Comparison of ENCODE assay signal across 10 mouse cellular contexts in the genomic region with DNA sequence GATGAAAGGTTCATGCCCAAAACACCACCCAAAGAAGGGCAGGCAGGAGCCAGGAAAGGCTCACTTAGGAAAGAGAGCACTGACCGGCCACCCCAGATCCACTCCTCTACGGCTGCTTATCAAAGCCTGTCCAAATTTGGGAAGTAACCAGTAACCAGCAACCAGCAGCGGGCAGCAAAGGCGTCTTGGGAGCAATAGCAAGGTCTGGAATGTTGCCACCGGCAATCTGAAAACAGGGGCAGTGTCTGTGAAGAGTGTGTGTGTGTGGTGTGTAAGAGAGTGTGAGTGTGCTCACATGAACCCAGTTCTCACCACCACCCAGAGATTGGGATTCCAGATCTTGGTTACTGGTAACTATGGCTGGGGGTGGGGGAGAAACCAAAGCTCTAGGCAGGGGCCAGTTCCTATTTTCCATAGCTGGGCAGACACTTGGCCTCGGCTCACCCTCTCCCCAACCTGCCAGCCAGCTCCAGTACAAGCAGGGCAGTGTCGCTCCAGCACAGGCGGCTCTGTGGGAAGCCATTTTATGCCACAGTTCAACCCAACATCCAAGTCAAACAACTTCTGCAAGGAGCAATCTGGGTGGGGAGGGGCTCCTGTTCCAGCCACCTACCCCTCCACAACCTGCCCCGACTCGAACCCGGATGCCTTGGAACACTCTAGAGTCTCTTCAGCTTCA. TPM values are rescaled to one million over a fixed set of nuclear protein-coding genes. Genes with fewer than 3 reads are reported as not detected.
A peak's percentile ranks its signal among the peaks of the same experiment; 100 is the strongest.
DNase-seq lines count a peak whose midpoint lies in the region; ATAC-seq and TF ChIP-seq lines count a peak whose summit lies in the region.
"Had no signal": no experiment of that assay in that cellular context is flagged by ENCODE, and none has a peak within 500 bp of the region (broad histone marks: within the 10 kb centered on the region; RNA-seq: fewer than 3 reads in every experiment).

No protein-coding gene starts in this region.

- peaks cover 10% of the 10 kb centered on the region; the same call in 1 of the 2 replicates for H3K27me3 ChIP-seq in midbrain, postnatal 0 days (ENCODE audit: insufficient read depth, low read length)
- H3K27me3 ChIP-seq in midbrain, embryonic 11.5 days (ENCODE audit: control insufficient read depth, insufficient read depth, low read length), result peaks cover 14% of the 10 kb centered on the region
- peaks cover 22% of the 10 kb centered on the region for H3K27me3 ChIP-seq in heart, embryonic 16.5 days (ENCODE audit: control insufficient read depth, insufficient read depth, low read length)
- no peaks in the 10 kb centered on the region for H3K27me3 ChIP-seq in small intestine, adult 2 months (ENCODE audit: control insufficient read depth, insufficient read depth, low read length)
- H3K27me3 ChIP-seq in forebrain, embryonic 11.5 days (ENCODE audit: control insufficient read depth, insufficient read depth, low read length), result peaks cover 5% of the 10 kb centered on the region; the same call in 1 of the 2 replicates

- TF ChIP-seq CTCF in midbrain, postnatal 0 days (IDR thresholded peaks at IDR 0.05), result peak; percentile 26; the same call in 1 of the 2 replicates
- no peak for TF ChIP-seq CTCF in small intestine, adult 2 months (IDR thresholded peaks at IDR 0.05; ENCODE audit: extremely low read depth, insufficient read length, insufficient replicate concordance, low read depth, low read length)

- H3K4me2 ChIP-seq in midbrain, postnatal 0 days (ENCODE audit: low read depth, low read length, poor library complexity, severe bottlenecking), result no peak overlapping the region
- H3K4me2 ChIP-seq in midbrain, embryonic 11.5 days, result no peak overlapping the region
- no peak overlapping the region for H3K4me2 ChIP-seq in heart, embryonic 16.5 days (ENCODE audit: low read depth, low read length)
- H3K4me2 ChIP-seq in forebrain, embryonic 11.5 days (ENCODE audit: low read depth, low read length, severe bottlenecking), result no peak overlapping the region
- H3K4me2 ChIP-seq: neural tube, embryonic 12.5 days had no signal

- H3K4me1 ChIP-seq in midbrain, postnatal 0 days (ENCODE audit: insufficient read depth, low read length), result no peaks in the 10 kb centered on the region
- peaks cover 9% of the 10 kb centered on the region for H3K4me1 ChIP-seq in midbrain, embryonic 11.5 days (ENCODE audit: control insufficient read depth, insufficient read depth, low read length)
- peaks cover 26% of the 10 kb centered on the region for H3K4me1 ChIP-seq in heart, embryonic 16.5 days (ENCODE audit: control insufficient read depth, insufficient read depth, low read length)
- H3K4me1 ChIP-seq in small intestine, adult 2 months (ENCODE audit: control insufficient read depth, insufficient read depth, insufficient read length, low read length), result peaks cover 16% of the 10 kb centered on the region
- peaks cover 5% of the 10 kb centered on the region; the same call in 1 of the 2 replicates for H3K4me1 ChIP-seq in forebrain, embryonic 11.5 days (replicated peaks; ENCODE audit: control insufficient read depth, insufficient read depth, low read length)

- H3K9ac ChIP-seq in midbrain, postnatal 0 days (replicated peaks; ENCODE audit: low read length, poor library complexity, severe bottlenecking), result no peak overlapping the region
- no peak overlapping the region for H3K9ac ChIP-seq in midbrain, embryonic 11.5 days (ENCODE audit: low read length)
- no peak overlapping the region for H3K9ac ChIP-seq in heart, embryonic 16.5 days (ENCODE audit: low read length)
- no peak overlapping the region for H3K9ac ChIP-seq in forebrain, embryonic 11.5 days (ENCODE audit: low read length)
- H3K9ac ChIP-seq: neural tube, embryonic 12.5 days had no signal

- no peaks in the 10 kb centered on the region for H3K36me3 ChIP-seq in midbrain, postnatal 0 days (ENCODE audit: insufficient read depth, low read length)
- H3K36me3 ChIP-seq in midbrain, embryonic 11.5 days (ENCODE audit: control insufficient read depth, insufficient read depth, low read length), result no peaks in the 10 kb centered on the region
- no peaks in the 10 kb centered on the region for H3K36me3 ChIP-seq in heart, embryonic 16.5 days (ENCODE audit: control insufficient read depth, insufficient read depth)
- H3K36me3 ChIP-seq in small intestine, adult 2 months (ENCODE audit: control insufficient read depth, insufficient read depth, low read length), result no peaks in the 10 kb centered on the region
- no peaks in the 10 kb centered on the region for H3K36me3 ChIP-seq in forebrain, embryonic 11.5 days (ENCODE audit: control insufficient read depth, insufficient read depth, low read length)
- H3K36me3 ChIP-seq: neural tube, embryonic 12.5 days had no signal

- 79% methylated on average over 11 of the region's 11 CpGs for WGBS in midbrain, postnatal 0 days
- 84% methylated on average over 11 of the region's 11 CpGs for WGBS in midbrain, embryonic 11.5 days
- WGBS in heart, embryonic 16.5 days, result 60% methylated on average over 11 of the region's 11 CpGs
- WGBS in small intestine, adult 2 months, result 79% methylated on average over 11 of the region's 11 CpGs
- 86% methylated on average over 11 of the region's 11 CpGs for WGBS in forebrain, embryonic 11.5 days

- H3K9me3 ChIP-seq in midbrain, postnatal 0 days (ENCODE audit: low read length), result no peaks in the 10 kb centered on the region
- no peaks in the 10 kb centered on the region for H3K9me3 ChIP-seq in midbrain, embryonic 11.5 days (ENCODE audit: control insufficient read depth, low read length)
- no peaks in the 10 kb centered on the region for H3K9me3 ChIP-seq in heart, embryonic 16.5 days (replicated peaks; ENCODE audit: control insufficient read depth, low read length)
- H3K9me3 ChIP-seq in forebrain, embryonic 11.5 days (ENCODE audit: control insufficient read depth, low read length), result no peaks in the 10 kb centered on the region
- H3K9me3 ChIP-seq: neural tube, embryonic 12.5 days had no signal

- 0 out of 2 replicates have a peak overlapping the region, but pooled peaks have one; percentile 38 for H3K27ac ChIP-seq in midbrain, postnatal 0 days (ENCODE audit: low read depth, low read length)
- no peak overlapping the region for H3K27ac ChIP-seq in midbrain, embryonic 11.5 days (ENCODE audit: low read depth, low read length)
- 0 out of 2 replicates have a peak overlapping the region, but pooled peaks have one; percentile 13 for H3K27ac ChIP-seq in heart, embryonic 16.5 days (ENCODE audit: low read length)
- H3K27ac ChIP-seq in small intestine, adult 2 months (ENCODE audit: insufficient read depth, low read depth, low read length), result peak overlapping the region; percentile 46
- no peak overlapping the region for H3K27ac ChIP-seq in forebrain, embryonic 11.5 days (ENCODE audit: low read depth, low read length)
- H3K27ac ChIP-seq: neural tube, embryonic 12.5 days had no signal

- no peak overlapping the region for H3K4me3 ChIP-seq in midbrain, postnatal 0 days (ENCODE audit: low read depth, low read length)
- no peak overlapping the region for H3K4me3 ChIP-seq in midbrain, embryonic 11.5 days (ENCODE audit: low read depth, low read length)
- H3K4me3 ChIP-seq in heart, embryonic 16.5 days (ENCODE audit: low read length), result no peak overlapping the region
- no peak overlapping the region for H3K4me3 ChIP-seq in small intestine, adult 2 months (ENCODE audit: low read depth, low read length)
- no peak overlapping the region for H3K4me3 ChIP-seq in forebrain, embryonic 11.5 days (ENCODE audit: low read depth, low read length)
- H3K4me3 ChIP-seq: neural tube, embryonic 12.5 days had no signal

- TF ChIP-seq POLR2A in small intestine, adult 2 months (IDR thresholded peaks at IDR 0.05; ENCODE audit: low read depth, low read length), result no peak

- peak; percentile 38; the same call in 1 of the 2 replicates for ATAC-seq in midbrain, postnatal 0 days (ENCODE audit: low FRiP score)
- no peak for ATAC-seq in midbrain, embryonic 11.5 days (ENCODE audit: low FRiP score)
- no peak for ATAC-seq in heart, embryonic 16.5 days (replicated peaks; ENCODE audit: extremely low read depth, insufficient read depth, low FRiP score)
- ATAC-seq in forebrain, embryonic 11.5 days (replicated peaks; ENCODE audit: low FRiP score), result no peak

- DNase-seq in heart, adult 18-20 months, result peak; percentile 64 to 65
- no peak for DNase-seq in heart, adult 8-10 months (ENCODE audit: low spot score)
- DNase-seq in midbrain, postnatal 0 days (ENCODE audit: low spot score), result peak; percentile 71
- DNase-seq in midbrain, embryonic 11.5 days (ENCODE audit: low spot score, missing footprints), result no peak
- no peak for DNase-seq in retina, postnatal 1 day
- DNase-seq in forebrain, embryonic 11.5 days (ENCODE audit: low spot score), result no peak
- DNase-seq: cerebellum, adult 11 months had no signal

RNA-seq across cellular contexts. Expression of a gene that starts 4.6 kb away (rescaled TPM):
- total RNA-seq in heart, adult 18-20 months (2021), result 10 to 100 TPM; 49.9 to 50.4 TPM
- 10 to 100 TPM; 39.4 to 57.8 (median 46.4) TPM for total RNA-seq in heart, adult 8-10 months (2022)
- 40.3 and 49.1 TPM in 2 replicates for total RNA-seq in midbrain, postnatal 0 days (2014; rRNA removed)
- polyA plus RNA-seq in midbrain, postnatal 0 days (2015; fragmentation: Nextera tagmentation; extraction: Ambion mirVana), result 105 and 118 TPM in 2 replicates
- polyA plus RNA-seq in midbrain, embryonic 11.5 days (2014; fragmentation: Nextera tagmentation; extraction: Ambion mirVana), result 34.7 and 40.9 TPM in 2 replicates
- polyA plus RNA-seq in heart, embryonic 16.5 days (2015; fragmentation: Nextera tagmentation; extraction: Ambion mirVana), result 94.4 and 115 TPM in 2 replicates
- polyA plus RNA-seq in small intestine, adult 2 months (2012; rRNA removed), result 46.5 and 53.3 TPM in 2 replicates
- 40.5 and 47.4 TPM in 2 replicates for polyA plus RNA-seq in forebrain, embryonic 11.5 days (2014; fragmentation: Nextera tagmentation; extraction: Ambion mirVana)

RNA-seq across cellular contexts. Expression of a gene that starts 56.6 kb away (rescaled TPM):
- total RNA-seq in heart, adult 18-20 months (2021), result 100 to 1,000 TPM in 1 of 2 experiments, 10 to 100 TPM in 1; 78.4 to 104 TPM
- 100 to 1,000 TPM in 2 of 4 experiments, 10 to 100 TPM in 2; 82.6 to 137 (median 104) TPM for total RNA-seq in heart, adult 8-10 months (2022)
- total RNA-seq in midbrain, postnatal 0 days (2014; rRNA removed), result 36.2 and 36.7 TPM in 2 replicates
- 15.8 and 16.6 TPM in 2 replicates for polyA plus RNA-seq in midbrain, postnatal 0 days (2015; fragmentation: Nextera tagmentation; extraction: Ambion mirVana)
- polyA plus RNA-seq in midbrain, embryonic 11.5 days (2014; fragmentation: Nextera tagmentation; extraction: Ambion mirVana), result 13.9 and 15.8 TPM in 2 replicates
- polyA plus RNA-seq in heart, embryonic 16.5 days (2015; fragmentation: Nextera tagmentation; extraction: Ambion mirVana), result 26.3 and 27.1 TPM in 2 replicates
- polyA plus RNA-seq in small intestine, adult 2 months (2012; rRNA removed), result 24.8 and 64.0 TPM in 2 replicates
- polyA plus RNA-seq in forebrain, embryonic 11.5 days (2014; fragmentation: Nextera tagmentation; extraction: Ambion mirVana), result 9.0 and 11.7 TPM in 2 replicates

Comparison
In these comparisons a context has a peak if more than half of its experiments do, and no peak if none do; other contexts are left out.
1. DNase-seq: peak in heart, adult 18-20 months (2 of 2) and midbrain, postnatal 0 days (single experiment); none in heart, adult 8-10 months (single experiment), midbrain, embryonic 11.5 days (single experiment), retina, postnatal 1 day (single experiment) and forebrain, embryonic 11.5 days (single experiment).
2. H3K27ac ChIP-seq: peak in midbrain, postnatal 0 days (single experiment), heart, embryonic 16.5 days (single experiment) and small intestine, adult 2 months (single experiment); none in midbrain, embryonic 11.5 days (single experiment) and forebrain, embryonic 11.5 days (single experiment).